Mouse (Mus musculus) adrenal gland, adult 8-10 months (tissue): ENCODE measurements around the gene Tmem267. TPM values are rescaled to one million over a fixed set of nuclear protein-coding genes. Genes with fewer than 3 reads are reported as not detected.
"Not testable (repeated sequence)": the region's sequence is repeated elsewhere in the genome, so short reads cannot be mapped to it uniquely, and the experiment has no call there.

Experiments used
- DNase-seq: peaks from one replicate; pipeline ENCODE4 v3.0.0; 2022
- total RNA-seq, 4 experiments: library from RNA; stranded (reverse); gene quantifications; 2 replicates each; pipeline ENCODE4 v1.2.4; 2022

The Tmem267 gene
- total RNA-seq, 4 experiments from 2014 or later: 8.5 to 12.5 (median 10.9) TPM

- no peak for DNase-seq
Measured at GRCm38 (mm10) chr13:119619735-119620134, 131.9 kb downstream of the Tmem267 start.

- DNase-seq: no peak
Measured at GRCm38 (mm10) chr13:119623634-119624033, 135.8 kb downstream of the Tmem267 start, which contains the start of gene Ccl28. Ccl28 (plus strand) TSS chr13:119623819.

- DNase-seq: not testable (repeated sequence)
Measured at GRCm38 (mm10) chr13:119625952-119626351, 138.1 kb downstream of the Tmem267 start.

GRCm38 (mm10) chr13:119631482-119632155 lies 143.8 kb downstream of the Tmem267 start:
- peak; percentile 77 for DNase-seq

GRCm38 (mm10) chr13:119632156-119632548 lies 144.3 kb downstream of the Tmem267 start:
- DNase-seq: no peak

GRCm38 (mm10) chr13:119635496-119635895 lies 147.7 kb downstream of the Tmem267 start:
- DNase-seq: no peak

GRCm38 (mm10) chr13:119637837-119638236 lies 150.0 kb downstream of the Tmem267 start:
- no peak for DNase-seq

- no peak for DNase-seq
Measured at GRCm38 (mm10) chr13:119638449-119638848, 150.6 kb downstream of the Tmem267 start.

GRCm38 (mm10) chr13:119639302-119639701 lies 151.5 kb downstream of the Tmem267 start:
- no peak for DNase-seq

GRCm38 (mm10) chr13:119640504-119640903 lies 152.7 kb downstream of the Tmem267 start:
- no peak for DNase-seq

GRCm38 (mm10) chr13:119641145-119641544 lies 153.3 kb downstream of the Tmem267 start:
- DNase-seq: no peak

- DNase-seq: no peak
Measured at GRCm38 (mm10) chr13:119644769-119645168, 156.9 kb downstream of the Tmem267 start.

GRCm38 (mm10) chr13:119646511-119646910 lies 158.7 kb downstream of the Tmem267 start:
- DNase-seq: no peak

- DNase-seq: no peak
Measured at GRCm38 (mm10) chr13:119648891-119649698, 161.3 kb downstream of the Tmem267 start.

- DNase-seq: no peak
Measured at GRCm38 (mm10) chr13:119649699-119650046, 161.8 kb downstream of the Tmem267 start.

GRCm38 (mm10) chr13:119654734-119655133 lies 166.9 kb downstream of the Tmem267 start:
- no peak for DNase-seq

GRCm38 (mm10) chr13:119656246-119656645 lies 168.4 kb downstream of the Tmem267 start:
- no peak for DNase-seq

- peak; percentile 57 for DNase-seq
Measured at GRCm38 (mm10) chr13:119656846-119657416, 169.1 kb downstream of the Tmem267 start.

Other genes starting within 250 kb of the Tmem267 start
- gene Paip1, start 59.4 kb upstream of the Tmem267 start, total RNA-seq: 100 to 1,000 TPM; 137 to 191 (median 143) TPM
- gene 4833420G17Rik, start 25.3 kb upstream of the Tmem267 start, total RNA-seq: 10 to 100 TPM; 17.2 to 34.5 (median 21.5) TPM
- 1 to 10 TPM; 1.0 to 2.5 (median 2.0) TPM for gene 3110070M22Rik, start 344 bp downstream of the Tmem267 start, total RNA-seq
- under 1 TPM; 0.22 to 0.56 (median 0.29) TPM for gene Ccl28, start 135.8 kb downstream of the Tmem267 start, total RNA-seq
- gene Hmgcs1, start 202.3 kb downstream of the Tmem267 start, total RNA-seq: 100 to 1,000 TPM; 154 to 280 (median 237) TPM